ENCODE assay signal across 11 mouse cellular contexts in the genomic region with DNA sequence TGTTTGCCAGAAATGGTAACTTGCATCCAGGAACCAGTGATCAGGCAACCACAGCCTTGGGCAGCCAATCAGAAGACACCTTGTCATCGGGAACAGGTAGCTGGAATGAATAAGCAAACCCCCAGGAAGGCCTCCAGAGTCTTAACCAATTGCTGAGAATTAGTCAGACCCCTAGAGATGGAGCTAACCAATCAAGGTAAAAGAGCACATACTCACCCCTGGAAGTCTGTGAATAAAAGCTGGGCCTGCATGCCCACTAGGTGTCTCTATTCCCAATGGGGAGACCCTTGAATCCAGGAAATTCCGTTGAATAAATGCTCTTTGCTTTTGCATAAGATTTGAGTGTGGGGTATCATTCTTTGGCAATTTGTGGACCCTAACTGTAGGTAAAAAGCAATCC. TPM values are rescaled to one million over a fixed set of nuclear protein-coding genes. Genes with fewer than 3 reads are reported as not detected.
DNase-seq lines count a peak whose midpoint lies in the region; ATAC-seq and TF ChIP-seq lines count a peak whose summit lies in the region.
"Had no signal": no experiment of that assay in that cellular context is flagged by ENCODE, and none has a peak within 500 bp of the region (broad histone marks: within the 10 kb centered on the region; RNA-seq: fewer than 3 reads in every experiment).

No protein-coding gene starts in this region.

- H3K9me3 ChIP-seq in forebrain, postnatal 0 days (ENCODE audit: low read length) = no peaks in the 10 kb centered on the region
- H3K9me3 ChIP-seq in forebrain, embryonic 15.5 days = no peaks in the 10 kb centered on the region
- H3K9me3 ChIP-seq in liver, embryonic 14.5 days (ENCODE audit: control insufficient read depth, low read length) = no peaks in the 10 kb centered on the region
- H3K9me3 ChIP-seq in liver, embryonic 11.5 days (ENCODE audit: control insufficient read depth, low read length) = no peaks in the 10 kb centered on the region
- H3K9me3 ChIP-seq: neural tube, embryonic 13.5 days had no signal

- H3K4me1 ChIP-seq in forebrain, postnatal 0 days (ENCODE audit: insufficient read depth) = no peaks in the 10 kb centered on the region
- H3K4me1 ChIP-seq in forebrain, embryonic 15.5 days = peaks cover 5% of the 10 kb centered on the region
- no peaks in the 10 kb centered on the region; a peak in 1 of 4 replicates for H3K4me1 ChIP-seq in liver, embryonic 14.5 days (replicated peaks; ENCODE audit: control insufficient read depth in 2 of 2, insufficient read depth in 2 of 2, low read length in 1 of 2)
- H3K4me1 ChIP-seq in liver, embryonic 11.5 days (replicated peaks; ENCODE audit: control insufficient read depth, insufficient read depth, low read length) = peaks cover 6% of the 10 kb centered on the region; the same call in 1 of the 2 replicates

- H3K4me2 ChIP-seq in forebrain, postnatal 0 days (ENCODE audit: low read depth) = no peak overlapping the region
- no peak overlapping the region for H3K4me2 ChIP-seq in forebrain, embryonic 15.5 days (replicated peaks)
- H3K4me2 ChIP-seq in liver, embryonic 14.5 days (ENCODE audit: low read depth) = no peak overlapping the region
- no peak overlapping the region for H3K4me2 ChIP-seq in liver, embryonic 11.5 days
- H3K4me2 ChIP-seq: neural tube, embryonic 13.5 days had no signal

- intact Hi-C loops in left cerebral cortex, postnatal 4 days (cut with DNase I) = no loop called here

- H3K27me3 ChIP-seq in forebrain, postnatal 0 days (ENCODE audit: insufficient read depth, low read length) = no peaks in the 10 kb centered on the region
- no peaks in the 10 kb centered on the region for H3K27me3 ChIP-seq in forebrain, embryonic 15.5 days
- H3K27me3 ChIP-seq in liver, embryonic 14.5 days (ENCODE audit: control insufficient read depth, insufficient read depth, low read length) = no peaks in the 10 kb centered on the region
- H3K27me3 ChIP-seq in liver, embryonic 11.5 days (replicated peaks; ENCODE audit: control insufficient read depth, insufficient read depth, low read length) = no peaks in the 10 kb centered on the region
- H3K27me3 ChIP-seq: neural tube, embryonic 13.5 days had no signal

- no peak overlapping the region for H3K9ac ChIP-seq in forebrain, postnatal 0 days
- H3K9ac ChIP-seq in forebrain, embryonic 15.5 days (replicated peaks) = no peak overlapping the region
- no peak overlapping the region for H3K9ac ChIP-seq in liver, embryonic 14.5 days (replicated peaks)
- H3K9ac ChIP-seq in liver, embryonic 11.5 days (ENCODE audit: low read depth, low read length) = no peak overlapping the region
- H3K9ac ChIP-seq: neural tube, embryonic 13.5 days had no signal

- peak; percentile 46; the same call in 1 of the 2 replicates for ATAC-seq in forebrain, postnatal 0 days
- ATAC-seq in forebrain, embryonic 15.5 days (replicated peaks) = no peak
- ATAC-seq in liver, embryonic 14.5 days (ENCODE audit: insufficient read depth) = no peak
- ATAC-seq in liver, embryonic 11.5 days (replicated peaks; ENCODE audit: low FRiP score) = no peak

- no peak overlapping the region for H3K4me3 ChIP-seq in forebrain, postnatal 0 days (ENCODE audit: low read depth, low read length)
- no peak overlapping the region for H3K4me3 ChIP-seq in forebrain, embryonic 15.5 days
- no peak overlapping the region for H3K4me3 ChIP-seq in liver, embryonic 14.5 days (ENCODE audit: insufficient read depth in 1 of 2, low read depth in 2 of 2, low read length in 2 of 2)
- H3K4me3 ChIP-seq in liver, embryonic 11.5 days (ENCODE audit: low read depth, low read length) = no peak overlapping the region
- H3K4me3 ChIP-seq: neural tube, embryonic 13.5 days had no signal

- WGBS in forebrain, postnatal 0 days = 6% methylated on average over 2 of the region's 2 CpGs
- WGBS in forebrain, embryonic 15.5 days = 7% methylated on average over 2 of the region's 2 CpGs
- 22% methylated on average over 2 of the region's 2 CpGs for WGBS in liver, embryonic 14.5 days (ENCODE audit: insufficient replicate concordance)
- 16% methylated on average over 2 of the region's 2 CpGs for WGBS in liver, embryonic 11.5 days

- peak; percentile 60 for TF ChIP-seq CTCF in forebrain, postnatal 0 days (IDR thresholded peaks at IDR 0.05; ENCODE audit: low read depth)
- TF ChIP-seq CTCF in liver, embryonic 14.5 days (IDR thresholded peaks at IDR 0.05; ENCODE audit: low read depth) = peak; percentile 25; the same call in 1 of the 2 replicates

- H3K36me3 ChIP-seq in forebrain, postnatal 0 days (ENCODE audit: insufficient read depth) = no peaks in the 10 kb centered on the region
- H3K36me3 ChIP-seq in forebrain, embryonic 15.5 days = no peaks in the 10 kb centered on the region
- no peaks in the 10 kb centered on the region for H3K36me3 ChIP-seq in liver, embryonic 14.5 days (replicated peaks; ENCODE audit: control insufficient read depth, insufficient read depth, low read depth)
- no peaks in the 10 kb centered on the region for H3K36me3 ChIP-seq in liver, embryonic 11.5 days (ENCODE audit: control insufficient read depth, insufficient read depth, low read length)
- H3K36me3 ChIP-seq: neural tube, embryonic 13.5 days had no signal

- TF ChIP-seq EP300 in liver, embryonic 14.5 days (IDR thresholded peaks at IDR 0.05; ENCODE audit: low read depth) = no peak

- H3K27ac ChIP-seq in forebrain, postnatal 0 days (ENCODE audit: low read depth, low read length) = no peak overlapping the region
- H3K27ac ChIP-seq in forebrain, embryonic 15.5 days (replicated peaks) = no peak overlapping the region
- H3K27ac ChIP-seq in liver, embryonic 14.5 days = no peak overlapping the region
- no peak overlapping the region for H3K27ac ChIP-seq in liver, embryonic 11.5 days (ENCODE audit: low read depth, low read length)
- H3K27ac ChIP-seq: neural tube, embryonic 13.5 days had no signal

- peak; percentile 38 for DNase-seq in forebrain, postnatal 0 days
- no peak for DNase-seq in liver, embryonic 14.5 days (ENCODE audit: low read depth in 3 of 3, low spot score in 3 of 3)
- no peak for DNase-seq in liver, embryonic 11.5 days (ENCODE audit: low spot score)
- peak; percentile 87 for DNase-seq in R1 (ENCODE audit: low read depth, low spot score)
- peak; percentile 31 for DNase-seq in lung, postnatal 25 days (ENCODE audit: low spot score)
- DNase-seq in heart, adult 8-10 months (ENCODE audit: low spot score) = no peak
- DNase-seq in left cerebral cortex, postnatal 4 days = no peak
- DNase-seq: adrenal gland, postnatal 25 days; cerebellum, postnatal 14 days had no signal

RNA-seq across cellular contexts. Expression of a gene that starts 4.9 kb away (rescaled TPM):
- 121 and 131 TPM in 2 replicates for total RNA-seq in forebrain, postnatal 0 days (2014; rRNA removed)
- 38.6 and 41.3 TPM in 2 replicates for polyA plus RNA-seq in forebrain, postnatal 0 days (2015; fragmentation: Nextera tagmentation; extraction: Ambion mirVana)
- polyA plus RNA-seq in forebrain, embryonic 15.5 days (2015; fragmentation: Nextera tagmentation; extraction: Ambion mirVana) = 50.2 and 50.7 TPM in 2 replicates
- 5.2 and 5.7 TPM in 2 replicates for polyA plus RNA-seq in liver, embryonic 14.5 days (2012; rRNA removed)
- 4.0 and 5.3 TPM in 2 replicates for polyA plus RNA-seq in liver, embryonic 14.5 days (2014; fragmentation: Nextera tagmentation; extraction: Ambion mirVana)
- 23.4 and 24.2 TPM in 2 replicates for polyA plus RNA-seq in liver, embryonic 11.5 days (2014; fragmentation: Nextera tagmentation; extraction: Ambion mirVana)
- 10 to 100 TPM; 61.4 to 72.3 (median 65.5) TPM for total RNA-seq in heart, adult 8-10 months (2022)
- total RNA-seq in left cerebral cortex, postnatal 4 days (2021) = 100 to 1,000 TPM; 219 to 235 TPM

RNA-seq across cellular contexts. Expression of a gene that starts 5.4 kb away (rescaled TPM):
- total RNA-seq in forebrain, postnatal 0 days (2014; rRNA removed) = 146 and 163 TPM in 2 replicates
- 107 and 133 TPM in 2 replicates for polyA plus RNA-seq in forebrain, postnatal 0 days (2015; fragmentation: Nextera tagmentation; extraction: Ambion mirVana)
- 130 and 131 TPM in 2 replicates for polyA plus RNA-seq in forebrain, embryonic 15.5 days (2015; fragmentation: Nextera tagmentation; extraction: Ambion mirVana)
- 41.5 and 50.6 TPM in 2 replicates for polyA plus RNA-seq in liver, embryonic 14.5 days (2012; rRNA removed)
- polyA plus RNA-seq in liver, embryonic 14.5 days (2014; fragmentation: Nextera tagmentation; extraction: Ambion mirVana) = 57.1 and 61.0 TPM in 2 replicates
- polyA plus RNA-seq in liver, embryonic 11.5 days (2014; fragmentation: Nextera tagmentation; extraction: Ambion mirVana) = 134 and 139 TPM in 2 replicates
- total RNA-seq in heart, adult 8-10 months (2022) = 10 to 100 TPM; 25.4 to 28.6 (median 27.1) TPM
- 100 to 1,000 TPM; 170 to 180 TPM for total RNA-seq in left cerebral cortex, postnatal 4 days (2021)

RNA-seq across cellular contexts. Expression of a gene that starts 42.8 kb away (rescaled TPM):
- total RNA-seq in forebrain, postnatal 0 days (2014; rRNA removed) = 31.9 and 35.3 TPM in 2 replicates
- 49.2 and 52.8 TPM in 2 replicates for polyA plus RNA-seq in forebrain, postnatal 0 days (2015; fragmentation: Nextera tagmentation; extraction: Ambion mirVana)
- 19.8 and 20.1 TPM in 2 replicates for polyA plus RNA-seq in forebrain, embryonic 15.5 days (2015; fragmentation: Nextera tagmentation; extraction: Ambion mirVana)
- 0.20 and 0.28 TPM in 2 replicates for polyA plus RNA-seq in liver, embryonic 14.5 days (2012; rRNA removed)
- polyA plus RNA-seq in liver, embryonic 14.5 days (2014; fragmentation: Nextera tagmentation; extraction: Ambion mirVana) = 0.25 and 0.33 TPM in 2 replicates
- polyA plus RNA-seq in liver, embryonic 11.5 days (2014; fragmentation: Nextera tagmentation; extraction: Ambion mirVana) = 0.87 and 1.5 TPM in 2 replicates
- total RNA-seq in heart, adult 8-10 months (2022) = 1 to 10 TPM in 3 of 4 experiments, under 1 TPM in 1; 0.66 to 2.6 (median 1.3) TPM
- total RNA-seq in left cerebral cortex, postnatal 4 days (2021) = 10 to 100 TPM; 25.3 to 26.6 TPM

Comparison
In these comparisons a context has a peak if more than half of its experiments do, and no peak if none do; other contexts are left out.
1. DNase-seq: peak in forebrain, postnatal 0 days (single experiment), R1 (single experiment) and lung, postnatal 25 days (single experiment); none in liver, embryonic 14.5 days (0 of 3), liver, embryonic 11.5 days (single experiment), heart, adult 8-10 months (single experiment) and left cerebral cortex, postnatal 4 days (single experiment).